8 mouse cellular contexts compared by ENCODE assay signal in genomic region chr12:110844227-110845130, GRCm38 (mm10). TPM values are rescaled to one million over a fixed set of nuclear protein-coding genes. Genes with fewer than 3 reads are reported as not detected.
A peak's percentile ranks its signal among the peaks of the same experiment; 100 is the strongest.
DNase-seq lines count a peak whose midpoint lies in the region; ATAC-seq and TF ChIP-seq lines count a peak whose summit lies in the region.

No protein-coding gene starts in this region.

- no peaks in the 10 kb centered on the region for H3K36me3 ChIP-seq in neural tube, embryonic 11.5 days (ENCODE audit: control insufficient read depth, insufficient read depth, low read length)
- no peaks in the 10 kb centered on the region for H3K36me3 ChIP-seq in forebrain, embryonic 16.5 days (ENCODE audit: control insufficient read depth, insufficient read depth)
- no peaks in the 10 kb centered on the region for H3K36me3 ChIP-seq in kidney, embryonic 16.5 days (ENCODE audit: insufficient read depth, low read length)
- H3K36me3 ChIP-seq in stomach, embryonic 16.5 days (ENCODE audit: control insufficient read depth, insufficient read depth, low read length): no peaks in the 10 kb centered on the region

- WGBS in neural tube, embryonic 11.5 days: 1% methylated on average over 42 of the region's 42 CpGs
- WGBS in bone marrow, adult 2 months: 1% methylated on average over 42 of the region's 42 CpGs
- WGBS in forebrain, embryonic 16.5 days: 1% methylated on average over 42 of the region's 42 CpGs
- WGBS in kidney, embryonic 16.5 days: under 1% methylated on average over 42 of the region's 42 CpGs
- WGBS in stomach, embryonic 16.5 days: under 1% methylated on average over 42 of the region's 42 CpGs

- no peak for TF ChIP-seq POLR2A in bone marrow, adult 2 months (IDR thresholded peaks at IDR 0.05; ENCODE audit: borderline replicate concordance, control insufficient read depth, low read depth, low read length)

- peaks cover 7% of the 10 kb centered on the region; the same call in 1 of the 2 replicates for H3K27me3 ChIP-seq in neural tube, embryonic 11.5 days (ENCODE audit: control insufficient read depth, insufficient read depth, low read length)
- peaks cover 14% of the 10 kb centered on the region for H3K27me3 ChIP-seq in forebrain, embryonic 16.5 days (replicated peaks; ENCODE audit: control insufficient read depth, insufficient read depth, low read length)
- H3K27me3 ChIP-seq in kidney, embryonic 16.5 days (ENCODE audit: insufficient read depth, low read length): no peaks in the 10 kb centered on the region
- no peaks in the 10 kb centered on the region for H3K27me3 ChIP-seq in stomach, embryonic 16.5 days (ENCODE audit: control insufficient read depth, insufficient read depth, low read length)

- no peak for ATAC-seq in neural tube, embryonic 11.5 days (ENCODE audit: insufficient read depth, low FRiP score, low TSS enrichment)
- ATAC-seq in forebrain, embryonic 16.5 days: no peak
- ATAC-seq in kidney, embryonic 16.5 days (ENCODE audit: low FRiP score, low TSS enrichment): peak; percentile 13
- peak; percentile 44 for ATAC-seq in stomach, embryonic 16.5 days (ENCODE audit: insufficient read depth, low FRiP score)

- peak overlapping the region; percentile 64 for H3K4me2 ChIP-seq in neural tube, embryonic 11.5 days (ENCODE audit: low read depth)
- H3K4me2 ChIP-seq in forebrain, embryonic 16.5 days (ENCODE audit: low read length): peak overlapping the region; percentile 58
- peak overlapping the region; percentile 84 for H3K4me2 ChIP-seq in kidney, embryonic 16.5 days (replicated peaks; ENCODE audit: low read depth, low read length)
- peak overlapping the region; percentile 93 for H3K4me2 ChIP-seq in stomach, embryonic 16.5 days (ENCODE audit: low read depth, low read length)

- peak; percentile 35 for DNase-seq in neural tube, embryonic 11.5 days (ENCODE audit: low spot score)
- no peak for DNase-seq in neural tube, embryonic 10.5 days (ENCODE audit: extremely low spot score, low spot score)
- DNase-seq in lung, postnatal 36 days: peak; percentile 46
- DNase-seq in T-cell, adult 2 months (ENCODE audit: low spot score): no peak

- TF ChIP-seq CTCF in bone marrow, adult 2 months (IDR thresholded peaks at IDR 0.05; ENCODE audit: control insufficient read depth, insufficient read depth, low read length): no peak

- no peak overlapping the region for H3K27ac ChIP-seq in neural tube, embryonic 11.5 days (ENCODE audit: low read depth, low read length)
- H3K27ac ChIP-seq in bone marrow, adult 2 months (ENCODE audit: control insufficient read depth, insufficient read depth, low read depth, low read length, poor library complexity): peak overlapping the region; percentile 50
- H3K27ac ChIP-seq in forebrain, embryonic 16.5 days (ENCODE audit: low read length): no peak overlapping the region
- H3K27ac ChIP-seq in kidney, embryonic 16.5 days (ENCODE audit: low read length): peak overlapping the region; percentile 81
- H3K27ac ChIP-seq in stomach, embryonic 16.5 days (ENCODE audit: low read length): peak overlapping the region; percentile 87

- H3K9me3 ChIP-seq in neural tube, embryonic 11.5 days (ENCODE audit: control insufficient read depth, low read length): no peaks in the 10 kb centered on the region
- H3K9me3 ChIP-seq in forebrain, embryonic 16.5 days (ENCODE audit: control insufficient read depth, low read length): no peaks in the 10 kb centered on the region
- H3K9me3 ChIP-seq in kidney, embryonic 16.5 days (ENCODE audit: low read length): no peaks in the 10 kb centered on the region
- H3K9me3 ChIP-seq in stomach, embryonic 16.5 days (replicated peaks; ENCODE audit: control insufficient read depth, low read length): no peaks in the 10 kb centered on the region

- H3K4me3 ChIP-seq in neural tube, embryonic 11.5 days (ENCODE audit: low read depth, low read length): peak overlapping the region; percentile 33
- peak overlapping the region; percentile 81 for H3K4me3 ChIP-seq in bone marrow, adult 2 months (replicated peaks; ENCODE audit: control insufficient read depth, low read depth, low read length)
- peak overlapping the region; percentile 46 for H3K4me3 ChIP-seq in forebrain, embryonic 16.5 days (replicated peaks; ENCODE audit: low read length)
- H3K4me3 ChIP-seq in kidney, embryonic 16.5 days (ENCODE audit: low read length): peak overlapping the region; percentile 65
- peak overlapping the region; percentile 54 for H3K4me3 ChIP-seq in stomach, embryonic 16.5 days (replicated peaks; ENCODE audit: low read length)

- peaks cover 12% of the 10 kb centered on the region; the same call in 1 of the 2 replicates for H3K4me1 ChIP-seq in neural tube, embryonic 11.5 days (ENCODE audit: control insufficient read depth, insufficient read depth, low read length)
- H3K4me1 ChIP-seq in bone marrow, adult 2 months (ENCODE audit: control insufficient read depth, insufficient read depth, low read length): no peaks in the 10 kb centered on the region; the same call in 1 of the 2 replicates
- H3K4me1 ChIP-seq in forebrain, embryonic 16.5 days (replicated peaks; ENCODE audit: control insufficient read depth, insufficient read depth, low read length): peaks cover 31% of the 10 kb centered on the region
- H3K4me1 ChIP-seq in kidney, embryonic 16.5 days (ENCODE audit: insufficient read depth, low read length): peaks cover 14% of the 10 kb centered on the region
- peaks cover 25% of the 10 kb centered on the region for H3K4me1 ChIP-seq in stomach, embryonic 16.5 days (ENCODE audit: control insufficient read depth, insufficient read depth, low read length)

- H3K9ac ChIP-seq in neural tube, embryonic 11.5 days (ENCODE audit: low read length): peak overlapping the region; percentile 41
- H3K9ac ChIP-seq in forebrain, embryonic 16.5 days (replicated peaks; ENCODE audit: low read depth, low read length): peak overlapping the region; percentile 55
- peak overlapping the region; percentile 59 for H3K9ac ChIP-seq in kidney, embryonic 16.5 days (replicated peaks; ENCODE audit: low read length)
- peak overlapping the region; percentile 56 for H3K9ac ChIP-seq in stomach, embryonic 16.5 days (ENCODE audit: low read length)

RNA-seq across cellular contexts. Expression of gene Mok, which starts 3.7 kb away (rescaled TPM):
- polyA plus RNA-seq in neural tube, embryonic 11.5 days (2014; fragmentation: Nextera tagmentation; extraction: Ambion mirVana): 9.0 and 11.3 TPM in 2 replicates
- polyA plus RNA-seq in bone marrow, adult 2 months (2011; ENCODE audit: insufficient read depth, insufficient read length, low replicate concordance, missing spikeins): not detected in 2 replicates
- polyA plus RNA-seq in forebrain, embryonic 16.5 days (2015; fragmentation: Nextera tagmentation; extraction: Ambion mirVana): 13.4 and 13.6 TPM in 2 replicates
- polyA plus RNA-seq in kidney, embryonic 16.5 days (2015; fragmentation: Nextera tagmentation; extraction: Ambion mirVana): 7.2 and 8.2 TPM in 2 replicates
- polyA plus RNA-seq in stomach, embryonic 16.5 days (2015; fragmentation: Nextera tagmentation; extraction: Ambion mirVana): 2.2 and 2.9 TPM in 2 replicates

RNA-seq across cellular contexts. Expression of gene Zfp839, which starts 5.6 kb away (rescaled TPM):
- polyA plus RNA-seq in neural tube, embryonic 11.5 days (2014; fragmentation: Nextera tagmentation; extraction: Ambion mirVana): 3.0 and 3.7 TPM in 2 replicates
- 2.1 and 6.7 TPM in 2 replicates for polyA plus RNA-seq in bone marrow, adult 2 months (2011; ENCODE audit: insufficient read depth, insufficient read length, low replicate concordance, missing spikeins)
- 3.2 and 3.3 TPM in 2 replicates for polyA plus RNA-seq in forebrain, embryonic 16.5 days (2015; fragmentation: Nextera tagmentation; extraction: Ambion mirVana)
- 6.4 and 7.1 TPM in 2 replicates for polyA plus RNA-seq in kidney, embryonic 16.5 days (2015; fragmentation: Nextera tagmentation; extraction: Ambion mirVana)
- 4.4 and 4.6 TPM in 2 replicates for polyA plus RNA-seq in stomach, embryonic 16.5 days (2015; fragmentation: Nextera tagmentation; extraction: Ambion mirVana)

RNA-seq across cellular contexts. Expression of gene Cinp, which starts 44.5 kb away (rescaled TPM):
- 76.2 and 85.3 TPM in 2 replicates for polyA plus RNA-seq in neural tube, embryonic 11.5 days (2014; fragmentation: Nextera tagmentation; extraction: Ambion mirVana)
- 30.1 and 37.1 TPM in 2 replicates for polyA plus RNA-seq in bone marrow, adult 2 months (2011; ENCODE audit: insufficient read depth, insufficient read length, low replicate concordance, missing spikeins)
- polyA plus RNA-seq in forebrain, embryonic 16.5 days (2015; fragmentation: Nextera tagmentation; extraction: Ambion mirVana): 76.1 and 87.1 TPM in 2 replicates
- polyA plus RNA-seq in kidney, embryonic 16.5 days (2015; fragmentation: Nextera tagmentation; extraction: Ambion mirVana): 79.9 and 82.9 TPM in 2 replicates
- polyA plus RNA-seq in stomach, embryonic 16.5 days (2015; fragmentation: Nextera tagmentation; extraction: Ambion mirVana): 74.8 and 78.4 TPM in 2 replicates

RNA-seq across cellular contexts. Expression of gene Tecpr2, which starts 44.6 kb away (rescaled TPM):
- 5.5 and 6.1 TPM in 2 replicates for polyA plus RNA-seq in neural tube, embryonic 11.5 days (2014; fragmentation: Nextera tagmentation; extraction: Ambion mirVana)
- 3.6 and 6.1 TPM in 2 replicates for polyA plus RNA-seq in bone marrow, adult 2 months (2011; ENCODE audit: insufficient read depth, insufficient read length, low replicate concordance, missing spikeins)
- polyA plus RNA-seq in forebrain, embryonic 16.5 days (2015; fragmentation: Nextera tagmentation; extraction: Ambion mirVana): 8.6 and 9.3 TPM in 2 replicates
- polyA plus RNA-seq in kidney, embryonic 16.5 days (2015; fragmentation: Nextera tagmentation; extraction: Ambion mirVana): 3.6 and 4.5 TPM in 2 replicates
- 4.2 and 4.3 TPM in 2 replicates for polyA plus RNA-seq in stomach, embryonic 16.5 days (2015; fragmentation: Nextera tagmentation; extraction: Ambion mirVana)

Comparison
In these comparisons a context has a peak if more than half of its experiments do, and no peak if none do; other contexts are left out.
1. DNase-seq: peak in neural tube, embryonic 11.5 days (single experiment) and lung, postnatal 36 days (single experiment); none in neural tube, embryonic 10.5 days (single experiment) and T-cell, adult 2 months (single experiment).
2. ATAC-seq: peak in kidney, embryonic 16.5 days (single experiment) and stomach, embryonic 16.5 days (single experiment); none in neural tube, embryonic 11.5 days (single experiment) and forebrain, embryonic 16.5 days (single experiment).
3. H3K27ac ChIP-seq: peak in bone marrow, adult 2 months (single experiment), kidney, embryonic 16.5 days (single experiment) and stomach, embryonic 16.5 days (single experiment); none in neural tube, embryonic 11.5 days (single experiment) and forebrain, embryonic 16.5 days (single experiment).
4. Peak in every context shown above with its lines, with median percentiles within 50 percentile points of each other: H3K4me2 ChIP-seq, H3K4me3 ChIP-seq and H3K9ac ChIP-seq.